Mouse (Mus musculus): ENCODE measurements around the gene Gm20683. TPM values are rescaled to one million over a fixed set of nuclear protein-coding genes. Genes with fewer than 3 reads are reported as not detected.

The Gm20683 gene
- polyA plus RNA-seq, 1 experiment from 2014 or later: not detected

Other genes with a start within 250 kb of the Gm20683 start
- not detected for gene Gng13, start 124.6 kb downstream of the Gm20683 start, polyA plus RNA-seq (2014; fragmentation: Illumina TruSeq; extraction: RNeasy Lipid Tissue Mini Kit (QIAGEN cat#74804); ENCODE audit: low read depth, low replicate concordance)
- 1.6 TPM for gene Chtf18, start 114.3 kb downstream of the Gm20683 start, polyA plus RNA-seq (2014; fragmentation: Illumina TruSeq; extraction: RNeasy Lipid Tissue Mini Kit (QIAGEN cat#74804); ENCODE audit: low read depth, low replicate concordance)
- gene Rpusd1, start 114.1 kb downstream of the Gm20683 start, polyA plus RNA-seq (2014; fragmentation: Illumina TruSeq; extraction: RNeasy Lipid Tissue Mini Kit (QIAGEN cat#74804); ENCODE audit: low read depth, low replicate concordance): not detected
- not detected for gene Mslnl, start 105.7 kb downstream of the Gm20683 start, polyA plus RNA-seq (2014; fragmentation: Illumina TruSeq; extraction: RNeasy Lipid Tissue Mini Kit (QIAGEN cat#74804); ENCODE audit: low read depth, low replicate concordance)
- 0.22 TPM for gene Msln, start 87.4 kb downstream of the Gm20683 start, polyA plus RNA-seq (2014; fragmentation: Illumina TruSeq; extraction: RNeasy Lipid Tissue Mini Kit (QIAGEN cat#74804); ENCODE audit: low read depth, low replicate concordance)
- gene Narfl, start 68.0 kb downstream of the Gm20683 start, polyA plus RNA-seq (2014; fragmentation: Illumina TruSeq; extraction: RNeasy Lipid Tissue Mini Kit (QIAGEN cat#74804); ENCODE audit: low read depth, low replicate concordance): 1.4 TPM
- 0.55 TPM for gene Haghl, start 56.1 kb downstream of the Gm20683 start, polyA plus RNA-seq (2014; fragmentation: Illumina TruSeq; extraction: RNeasy Lipid Tissue Mini Kit (QIAGEN cat#74804); ENCODE audit: low read depth, low replicate concordance)
- gene Ccdc78, start 55.2 kb downstream of the Gm20683 start, polyA plus RNA-seq (2014; fragmentation: Illumina TruSeq; extraction: RNeasy Lipid Tissue Mini Kit (QIAGEN cat#74804); ENCODE audit: low read depth, low replicate concordance): 0.49 TPM
- 0.43 TPM for gene Fam173a, start 48.9 kb downstream of the Gm20683 start, polyA plus RNA-seq (2014; fragmentation: Illumina TruSeq; extraction: RNeasy Lipid Tissue Mini Kit (QIAGEN cat#74804); ENCODE audit: low read depth, low replicate concordance)
- gene AC134908.4, start 46.1 kb downstream of the Gm20683 start, polyA plus RNA-seq (2014; fragmentation: Illumina TruSeq; extraction: RNeasy Lipid Tissue Mini Kit (QIAGEN cat#74804); ENCODE audit: low read depth, low replicate concordance): 0.35 TPM
- gene Metrn, start 44.6 kb downstream of the Gm20683 start, polyA plus RNA-seq (2014; fragmentation: Illumina TruSeq; extraction: RNeasy Lipid Tissue Mini Kit (QIAGEN cat#74804); ENCODE audit: low read depth, low replicate concordance): 0.24 TPM
- gene Fbxl16, start 32.7 kb downstream of the Gm20683 start, polyA plus RNA-seq (2014; fragmentation: Illumina TruSeq; extraction: RNeasy Lipid Tissue Mini Kit (QIAGEN cat#74804); ENCODE audit: low read depth, low replicate concordance): 0.60 TPM
- gene Wdr24, start 18.1 kb downstream of the Gm20683 start, polyA plus RNA-seq (2014; fragmentation: Illumina TruSeq; extraction: RNeasy Lipid Tissue Mini Kit (QIAGEN cat#74804); ENCODE audit: low read depth, low replicate concordance): 1.0 TPM
- gene Jmjd8, start 12.9 kb downstream of the Gm20683 start, polyA plus RNA-seq (2014; fragmentation: Illumina TruSeq; extraction: RNeasy Lipid Tissue Mini Kit (QIAGEN cat#74804); ENCODE audit: low read depth, low replicate concordance): 1.1 TPM
- gene Stub1, start 8.4 kb downstream of the Gm20683 start, polyA plus RNA-seq (2014; fragmentation: Illumina TruSeq; extraction: RNeasy Lipid Tissue Mini Kit (QIAGEN cat#74804); ENCODE audit: low read depth, low replicate concordance): 3.4 TPM
- gene Rhbdl1, start 4.5 kb downstream of the Gm20683 start, polyA plus RNA-seq (2014; fragmentation: Illumina TruSeq; extraction: RNeasy Lipid Tissue Mini Kit (QIAGEN cat#74804); ENCODE audit: low read depth, low replicate concordance): not detected
- gene Rhot2, start 3.1 kb upstream of the Gm20683 start, polyA plus RNA-seq (2014; fragmentation: Illumina TruSeq; extraction: RNeasy Lipid Tissue Mini Kit (QIAGEN cat#74804); ENCODE audit: low read depth, low replicate concordance): 4.0 TPM
- 3.1 TPM for gene Wdr90, start 19.7 kb upstream of the Gm20683 start, polyA plus RNA-seq (2014; fragmentation: Illumina TruSeq; extraction: RNeasy Lipid Tissue Mini Kit (QIAGEN cat#74804); ENCODE audit: low read depth, low replicate concordance)
- 0.78 TPM for gene Mcrip2, start 27.0 kb upstream of the Gm20683 start, polyA plus RNA-seq (2014; fragmentation: Illumina TruSeq; extraction: RNeasy Lipid Tissue Mini Kit (QIAGEN cat#74804); ENCODE audit: low read depth, low replicate concordance)
- 11.0 TPM for gene Mettl26, start 33.3 kb upstream of the Gm20683 start, polyA plus RNA-seq (2014; fragmentation: Illumina TruSeq; extraction: RNeasy Lipid Tissue Mini Kit (QIAGEN cat#74804); ENCODE audit: low read depth, low replicate concordance)
- not detected for gene Wfikkn1, start 39.1 kb upstream of the Gm20683 start, polyA plus RNA-seq (2014; fragmentation: Illumina TruSeq; extraction: RNeasy Lipid Tissue Mini Kit (QIAGEN cat#74804); ENCODE audit: low read depth, low replicate concordance)
- gene Rab40c, start 78.0 kb upstream of the Gm20683 start, polyA plus RNA-seq (2014; fragmentation: Illumina TruSeq; extraction: RNeasy Lipid Tissue Mini Kit (QIAGEN cat#74804); ENCODE audit: low read depth, low replicate concordance): 1.7 TPM
- 4.1 TPM for gene Pigq, start 103.2 kb upstream of the Gm20683 start, polyA plus RNA-seq (2014; fragmentation: Illumina TruSeq; extraction: RNeasy Lipid Tissue Mini Kit (QIAGEN cat#74804); ENCODE audit: low read depth, low replicate concordance)
- not detected for gene Nhlrc4, start 103.2 kb upstream of the Gm20683 start, polyA plus RNA-seq (2014; fragmentation: Illumina TruSeq; extraction: RNeasy Lipid Tissue Mini Kit (QIAGEN cat#74804); ENCODE audit: low read depth, low replicate concordance)
- not detected for gene A930017K11Rik, start 110.8 kb upstream of the Gm20683 start, polyA plus RNA-seq (2014; fragmentation: Illumina TruSeq; extraction: RNeasy Lipid Tissue Mini Kit (QIAGEN cat#74804); ENCODE audit: low read depth, low replicate concordance)
- gene Capn15, start 144.0 kb upstream of the Gm20683 start, polyA plus RNA-seq (2014; fragmentation: Illumina TruSeq; extraction: RNeasy Lipid Tissue Mini Kit (QIAGEN cat#74804); ENCODE audit: low read depth, low replicate concordance): 0.77 TPM
- 5.5 TPM for gene Rab11fip3, start 227.8 kb upstream of the Gm20683 start, polyA plus RNA-seq (2014; fragmentation: Illumina TruSeq; extraction: RNeasy Lipid Tissue Mini Kit (QIAGEN cat#74804); ENCODE audit: low read depth, low replicate concordance)
- 4.7 TPM for gene Decr2, start 248.6 kb upstream of the Gm20683 start, polyA plus RNA-seq (2014; fragmentation: Illumina TruSeq; extraction: RNeasy Lipid Tissue Mini Kit (QIAGEN cat#74804); ENCODE audit: low read depth, low replicate concordance)

Data from testis, adult 10 weeks (tissue).